Mouse (Mus musculus) intestine, postnatal 0 days (tissue): ENCODE data around the gene Nuak2. TPM values are rescaled to one million over a fixed set of nuclear protein-coding genes. Genes with fewer than 3 reads are reported as not detected.
A peak's percentile ranks its signal among the peaks of the same experiment; 100 is the strongest.

Source experiments
- ATAC-seq: fragments of 200-750 bp; cut with Nextera tagmentation; 2 replicates; pipeline ENCODE4 v1.8.0; 2017; ENCODE audit warnings: mild to moderate bottlenecking, moderate TSS enrichment, moderate library complexity
- H3K27ac ChIP-seq: fragments of 300-500 bp; sonication (generic); 2 replicates; pipeline ENCODE4 v1.5.1; 2014; ENCODE audit warnings: mild to moderate bottlenecking, low read depth, low read length, moderate library complexity
- H3K27me3 ChIP-seq: fragments of 300-500 bp; sonication (generic); replicated peaks from 2 replicates; pipeline ENCODE4 v1.6.1; 2014; ENCODE audit warnings: low read length, mixed read lengths; ENCODE audit not compliant: control insufficient read depth, insufficient read depth
- H3K36me3 ChIP-seq: fragments of 300-500 bp; sonication (generic); 2 replicates; pipeline ENCODE4 v1.6.1; 2014; ENCODE audit warnings: mild to moderate bottlenecking, moderate library complexity; ENCODE audit not compliant: control insufficient read depth, insufficient read depth
- H3K4me1 ChIP-seq: fragments of 300-500 bp; sonication (generic); replicated peaks from 2 replicates; pipeline ENCODE4 v1.6.1; 2014; ENCODE audit warnings: antibody characterized with exemption, low read length, mixed read lengths; ENCODE audit not compliant: control insufficient read depth, insufficient read depth
- H3K4me2 ChIP-seq: fragments of 300-500 bp; sonication (generic); replicated peaks from 2 replicates; pipeline ENCODE4 v1.6.1; 2014; ENCODE audit warnings: low read depth, mild to moderate bottlenecking, moderate library complexity
- H3K4me3 ChIP-seq: fragments of 300-500 bp; sonication (generic); 2 replicates; pipeline ENCODE4 v1.5.1; 2014; ENCODE audit warnings: low read depth, low read length
- H3K9ac ChIP-seq: fragments of 300-500 bp; sonication (generic); 2 replicates; pipeline ENCODE4 v1.6.1; 2014; ENCODE audit warnings: mild to moderate bottlenecking, low read depth, low read length
- H3K9me3 ChIP-seq: fragments of 300-500 bp; sonication (generic); 2 replicates; pipeline ENCODE4 v1.6.1; 2016; ENCODE audit warnings: mixed run types; ENCODE audit not compliant: control insufficient read depth
- CTCF ChIP-seq: sonication (generic); IDR thresholded peaks from 2 replicates; pipeline ENCODE4 v1.5.1; 2016; ENCODE audit warnings: low read depth, mild to moderate bottlenecking, control low read depth, antibody characterized with exemption, moderate library complexity
- WGBS: fragments of 180-500 bp; shearing (Covaris S2); extraction: QIAGEN DNeasy Blood & Tissue Kit; methylation state at CpG from one replicate; pipeline ENCODE4 v1.1.7; 2014; 5-methylcytosine and 5-hydroxymethylcytosine counted together
- polyA plus RNA-seq: library from polyadenylated mRNA; unstranded; fragments of >200 nt; fragmentation: Nextera tagmentation; extraction: Ambion mirVana; gene quantifications from 2 replicates; pipeline ENCODE4 v1.2.1, GENCODE M21; 2015

Gene Nuak2
- polyA plus RNA-seq, 1 experiment from 2014 or later, result 20.0 TPM

- Histone ChIP-seq H3K9ac (no peak overlapping the region), H3K9me3 (no peaks in the 10 kb centered on the region), H3K4me3 (no peak overlapping the region), H3K27ac (peak overlapping the region; percentile 24), H3K27me3 (no peaks in the 10 kb centered on the region), H3K36me3 (peaks cover 22% of the 10 kb centered on the region), H3K4me1 (peaks cover 12% of the 10 kb centered on the region), H3K4me2 (no peak overlapping the region)
- TF ChIP-seq CTCF, result no peak
- no peak for ATAC-seq
- 57% methylated on average over 12 of the region's 12 CpGs for WGBS
These were observed 19.5 kb downstream of the Nuak2 start for GRCm38 (mm10) chr1:132335378-132335965.

- Histone ChIP-seq H3K4me1 (peaks cover 12% of the 10 kb centered on the region), H3K27me3 (no peaks in the 10 kb centered on the region), H3K36me3 (peaks cover 7% of the 10 kb centered on the region), H3K4me3 (no peak overlapping the region), H3K9ac (no peak overlapping the region), H3K27ac (no peak overlapping the region), H3K9me3 (no peaks in the 10 kb centered on the region), H3K4me2 (no peak overlapping the region)
- ATAC-seq, result no peak
- TF ChIP-seq CTCF, result no peak
- 66% methylated on average over 6 of the region's 6 CpGs for WGBS
These were observed 21.0 kb downstream of the Nuak2 start for GRCm38 (mm10) chr1:132336921-132337320.

- H3K4me1 ChIP-seq, result peaks cover 12% of the 10 kb centered on the region
- no peaks in the 10 kb centered on the region for H3K36me3 ChIP-seq
- 25% methylated on average over 8 of the region's 8 CpGs for WGBS
- no peak overlapping the region for H3K9ac ChIP-seq
- no peak overlapping the region for H3K4me2 ChIP-seq
- no peak for TF ChIP-seq CTCF
- H3K9me3 ChIP-seq, result no peaks in the 10 kb centered on the region
- H3K4me3 ChIP-seq, result no peak overlapping the region
- no peaks in the 10 kb centered on the region for H3K27me3 ChIP-seq
- 0 out of 2 replicates have a peak, but pooled peaks have one; percentile 30 for ATAC-seq
- no peak overlapping the region; the same call in 1 of the 2 replicates for H3K27ac ChIP-seq
These were observed 22.2 kb downstream of the Nuak2 start for GRCm38 (mm10) chr1:132338027-132338660.

GRCm38 (mm10) chr1:132341731-132342501, 26.0 kb downstream of the Nuak2 start:
- no peak overlapping the region for H3K27ac ChIP-seq
- no peak overlapping the region for H3K4me2 ChIP-seq
- no peaks in the 10 kb centered on the region for H3K9me3 ChIP-seq
- ATAC-seq, result no peak
- no peaks in the 10 kb centered on the region for H3K27me3 ChIP-seq
- 30% methylated on average over 5 of the region's 5 CpGs for whole genome bisulfite sequencing
- no peak overlapping the region for H3K4me3 ChIP-seq
- H3K9ac ChIP-seq, result no peak overlapping the region
- no peak for TF ChIP-seq CTCF
- H3K4me1 ChIP-seq, result 0 out of 2 replicates have a peak, but pooled peaks cover 2% of the 10 kb centered on the region
- H3K36me3 ChIP-seq, result no peaks in the 10 kb centered on the region

- no peak for ATAC-seq
- Histone ChIP-seq H3K4me1 (0 out of 2 replicates have a peak, but pooled peaks cover under 1% of the 10 kb centered on the region), H3K36me3 (no peaks in the 10 kb centered on the region), H3K9ac (no peak overlapping the region), H3K4me2 (no peak overlapping the region), H3K4me3 (no peak overlapping the region), H3K27ac (no peak overlapping the region), H3K9me3 (no peaks in the 10 kb centered on the region), H3K27me3 (no peaks in the 10 kb centered on the region)
- WGBS, result 69% methylated on average over 3 of the region's 3 CpGs
- TF ChIP-seq CTCF, result no peak
These were observed 26.6 kb downstream of the Nuak2 start for GRCm38 (mm10) chr1:132342518-132342917.

- Histone ChIP-seq H3K9ac (no peak overlapping the region), H3K36me3 (no peaks in the 10 kb centered on the region), H3K27me3 (no peaks in the 10 kb centered on the region), H3K4me1 (no peaks in the 10 kb centered on the region), H3K27ac (no peak overlapping the region), H3K9me3 (no peaks in the 10 kb centered on the region), H3K4me2 (no peak overlapping the region), H3K4me3 (no peak overlapping the region)
- no peak for ATAC-seq
- TF ChIP-seq CTCF, result no peak
- WGBS, result 90% methylated on average over 2 of the region's 2 CpGs
These were observed 27.3 kb downstream of the Nuak2 start for GRCm38 (mm10) chr1:132343191-132343590.
